Mouse (Mus musculus): ENCODE measurements around the gene Rpl23a.

DNA sequence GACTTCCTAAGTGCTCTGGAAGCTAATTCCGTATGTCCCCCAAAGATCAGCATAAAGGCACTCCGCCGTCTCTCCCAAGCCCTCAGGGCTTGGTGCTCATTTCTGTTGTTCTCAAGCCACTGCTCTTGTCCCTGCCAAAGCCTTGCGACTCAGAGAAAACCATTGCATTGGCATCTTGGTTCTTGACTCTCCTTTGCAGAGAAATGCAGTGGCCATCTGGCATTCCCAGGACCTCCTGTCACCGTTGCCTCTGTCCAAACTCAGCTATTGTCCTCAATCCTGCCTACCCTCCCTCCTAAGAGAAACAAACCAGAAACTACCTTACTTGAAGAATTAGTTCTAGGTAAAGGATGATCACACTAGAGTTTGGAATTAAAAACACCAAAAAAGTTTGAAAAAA lies 27.7 kb downstream of the Rpl23a start:
- TF ChIP-seq HCFC1 (IDR thresholded peaks at IDR 0.05; ENCODE audit: low read depth, low read length) = no peak
- no peak for TF ChIP-seq EP300 (IDR thresholded peaks at IDR 0.05; ENCODE audit: low read length)
